Mouse (Mus musculus) kidney, adult 8-10 months (tissue): ENCODE data around the gene Parvg.

Source experiments
- DNase-seq, 2 experiments: peaks; one replicate each; pipeline ENCODE4 v3.0.0; 2022

Gene Parvg

DNA sequence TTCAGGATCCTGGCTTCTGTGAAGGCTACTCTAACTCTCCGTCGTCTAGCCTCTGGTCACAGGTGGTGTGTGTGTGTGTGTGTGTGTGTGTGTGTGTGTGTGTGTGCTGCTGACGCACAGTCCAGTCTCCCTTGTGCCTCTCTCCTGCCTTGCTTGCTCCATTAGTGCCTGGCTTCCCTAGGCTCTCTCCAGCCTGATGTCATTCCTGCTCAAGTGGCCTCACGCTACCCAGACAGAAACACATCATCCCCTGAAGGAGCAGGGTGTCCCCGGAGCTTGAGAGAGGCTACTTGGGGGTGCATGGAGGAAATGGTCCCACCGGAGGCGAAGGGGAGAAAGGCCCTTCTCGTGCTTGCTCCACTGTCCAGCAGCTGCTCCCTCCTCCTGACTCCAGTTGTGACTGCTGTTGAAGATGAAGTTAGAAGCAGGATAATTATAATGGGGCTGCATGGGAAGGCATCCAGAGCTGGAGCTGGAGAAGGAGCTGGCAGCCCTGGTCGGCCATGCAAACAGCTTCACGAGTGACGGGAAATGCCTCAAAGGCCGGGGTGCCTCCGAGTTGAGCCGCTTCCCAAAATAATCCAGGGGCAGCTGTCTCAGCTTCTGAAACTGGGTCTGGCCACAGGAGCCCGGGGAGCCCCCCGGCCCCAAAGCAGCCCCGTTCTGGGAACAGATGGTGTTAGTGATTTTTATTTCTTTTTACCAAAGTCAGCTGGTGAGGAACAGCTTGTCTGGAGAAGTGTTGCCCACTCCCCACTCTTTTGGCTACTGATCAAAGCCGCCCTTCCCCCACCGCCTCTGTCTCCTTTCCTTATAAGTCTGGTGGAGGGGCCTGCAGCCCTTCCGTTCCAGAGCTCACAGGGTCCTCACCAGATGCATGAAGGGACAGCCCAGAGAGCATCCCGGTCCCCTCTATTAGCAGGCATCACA is 28.4 kb downstream of the Parvg start:
- no peak for DNase-seq

DNA sequence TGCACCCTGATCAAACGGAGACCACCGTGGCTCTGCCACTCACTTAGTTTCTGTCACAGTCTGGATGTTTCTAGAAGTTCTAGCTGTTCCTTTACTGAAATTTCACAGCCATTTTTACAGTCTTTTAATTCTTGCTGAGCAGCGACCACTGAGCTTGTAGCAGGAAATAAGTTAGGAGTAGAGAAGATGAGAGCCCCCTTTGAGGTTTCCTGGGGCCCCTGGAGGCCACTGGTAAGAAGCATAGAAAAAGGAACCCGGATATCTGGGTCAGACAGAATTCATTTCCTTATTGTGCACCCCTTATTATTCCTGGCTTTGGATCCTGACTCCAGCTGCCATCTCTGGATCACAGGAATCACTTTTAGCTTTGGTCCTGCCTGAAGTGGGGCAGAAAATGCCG is 31.3 kb downstream of the Parvg start:
- no peak for DNase-seq

GRCm38 (mm10) chr15:84364746-84365145 is 40.9 kb downstream of the Parvg start:
- DNase-seq: no peak

DNA sequence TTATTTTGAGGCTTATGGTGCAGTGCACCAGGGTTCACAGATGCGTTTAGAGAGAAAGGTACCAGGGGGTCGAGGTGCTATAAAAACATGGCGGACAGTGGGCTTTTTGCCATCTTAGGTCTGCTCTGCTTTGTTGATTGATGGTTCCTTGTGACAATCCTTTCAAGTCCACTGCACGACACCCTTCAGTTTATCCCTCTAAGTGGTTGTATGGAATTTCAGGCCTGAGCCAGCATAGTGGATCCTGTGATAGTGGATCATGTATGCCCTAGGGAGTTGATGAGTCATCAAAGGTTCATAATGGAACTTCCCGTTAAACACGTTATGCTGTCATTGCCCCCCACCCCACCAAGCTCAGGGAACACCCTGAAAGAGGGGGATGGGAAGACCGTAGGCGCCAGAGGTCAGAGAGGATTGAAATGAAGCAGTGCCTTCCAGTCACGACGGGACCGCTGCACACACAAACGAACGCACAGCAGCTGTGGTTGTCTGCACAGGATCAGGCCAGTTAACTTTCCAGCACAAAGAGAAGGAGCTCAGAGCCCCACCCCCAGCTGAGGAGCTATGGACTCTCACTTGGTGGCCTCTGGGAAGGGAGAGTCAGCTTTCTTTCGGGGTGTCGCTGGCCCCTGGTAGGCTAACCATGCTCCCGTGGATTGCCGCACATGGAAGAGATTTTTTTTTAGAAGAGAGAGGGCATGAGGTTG is 42.0 kb downstream of the Parvg start:
- DNase-seq: no peak

GRCm38 (mm10) chr15:84366574-84366989 is 42.8 kb downstream of the Parvg start:
- no peak for DNase-seq

DNA sequence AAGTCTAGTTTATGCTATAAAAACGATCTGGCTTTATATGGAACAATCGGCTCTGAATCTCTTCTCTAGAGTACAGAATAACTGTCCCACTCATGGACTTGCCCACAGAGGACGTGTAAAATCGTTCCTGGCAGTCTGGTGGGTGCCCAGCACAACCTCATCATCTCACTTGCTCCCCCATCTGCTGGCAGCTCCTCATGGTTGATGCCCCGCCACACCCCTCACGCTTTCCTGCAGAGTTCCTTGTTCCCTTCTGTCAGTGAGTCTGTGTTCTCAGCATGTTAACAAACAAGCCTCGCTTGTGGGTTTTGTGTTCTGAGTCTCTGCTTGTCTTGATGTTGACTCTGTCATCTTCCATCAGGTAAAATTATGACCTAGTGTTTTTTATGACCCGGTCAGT is 43.6 kb downstream of the Parvg start:
- DNase-seq: no peak

- DNase-seq: no peak
These were observed 49.0 kb downstream of the Parvg start for GRCm38 (mm10) chr15:84372801-84373200.

DNA sequence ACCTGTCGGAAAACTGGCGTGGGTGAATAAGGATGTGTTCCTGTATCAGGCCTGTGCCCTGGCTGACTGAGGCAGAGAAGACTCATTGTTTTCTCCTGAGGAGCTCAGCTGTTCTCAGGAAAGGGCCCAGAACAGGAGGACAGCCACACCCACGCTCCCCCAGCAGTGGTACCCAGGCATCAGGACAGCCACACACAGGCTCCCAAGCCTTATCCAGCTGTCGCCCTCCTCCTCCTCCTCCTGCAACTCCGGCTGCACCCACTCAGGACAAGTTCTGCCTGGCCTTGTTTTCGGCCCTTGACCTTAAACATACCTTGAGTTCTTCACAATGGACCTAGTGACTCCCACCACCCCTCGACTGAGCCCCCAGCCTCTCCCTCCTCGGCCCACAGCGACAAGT is 54.9 kb downstream of the Parvg start:
- no peak for DNase-seq

- DNase-seq: peak; percentile 35 to 37
These were observed 56.4 kb downstream of the Parvg start for GRCm38 (mm10) chr15:84380181-84380580.

DNA sequence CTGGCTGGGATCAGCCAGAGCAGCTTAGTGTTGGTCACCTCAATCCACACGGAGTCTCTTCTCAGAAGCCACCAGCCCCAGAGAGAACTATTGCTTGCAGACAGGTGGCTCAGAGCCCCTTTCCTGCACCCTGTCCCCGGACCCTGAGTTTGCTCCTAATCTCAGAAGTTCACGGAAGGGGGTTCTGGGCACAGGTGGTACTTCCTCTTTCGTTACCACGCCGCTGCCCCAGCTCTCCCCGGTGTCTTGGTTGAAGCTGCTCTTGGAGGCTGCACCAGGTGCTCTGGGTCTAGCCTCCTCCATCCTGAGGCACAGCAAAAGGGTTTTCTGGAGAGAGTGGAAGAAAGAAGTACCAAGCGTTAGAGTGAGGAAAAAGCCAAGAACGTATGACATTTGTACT is 60.2 kb downstream of the Parvg start:
- DNase-seq: no peak

DNA sequence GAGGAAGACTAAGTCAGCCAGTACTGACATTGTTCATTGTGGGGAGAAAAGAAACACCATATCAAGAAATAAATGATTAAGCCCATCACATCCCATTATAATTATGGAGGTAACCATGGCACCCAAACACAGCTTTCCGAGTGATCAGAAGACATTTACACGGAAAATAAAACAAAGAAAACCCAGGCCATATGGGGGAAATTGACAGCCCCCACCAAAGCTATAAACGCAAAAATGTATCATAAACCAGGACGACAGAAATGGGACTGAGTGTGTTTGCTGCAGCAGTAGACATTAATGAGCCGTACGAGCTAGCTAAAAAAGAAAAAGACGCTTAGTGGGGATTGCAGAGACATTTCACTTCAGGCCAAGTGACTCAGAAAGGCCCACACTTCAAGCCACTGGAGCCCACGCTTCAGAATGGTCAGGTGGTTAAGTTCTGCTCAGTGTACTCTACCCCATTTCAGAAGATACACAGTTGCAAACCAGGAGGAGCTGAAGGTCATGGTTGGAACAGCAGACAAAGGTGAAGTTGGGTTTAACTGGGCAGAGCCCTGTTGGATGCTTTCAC is 62.3 kb downstream of the Parvg start:
- no peak for DNase-seq

DNA sequence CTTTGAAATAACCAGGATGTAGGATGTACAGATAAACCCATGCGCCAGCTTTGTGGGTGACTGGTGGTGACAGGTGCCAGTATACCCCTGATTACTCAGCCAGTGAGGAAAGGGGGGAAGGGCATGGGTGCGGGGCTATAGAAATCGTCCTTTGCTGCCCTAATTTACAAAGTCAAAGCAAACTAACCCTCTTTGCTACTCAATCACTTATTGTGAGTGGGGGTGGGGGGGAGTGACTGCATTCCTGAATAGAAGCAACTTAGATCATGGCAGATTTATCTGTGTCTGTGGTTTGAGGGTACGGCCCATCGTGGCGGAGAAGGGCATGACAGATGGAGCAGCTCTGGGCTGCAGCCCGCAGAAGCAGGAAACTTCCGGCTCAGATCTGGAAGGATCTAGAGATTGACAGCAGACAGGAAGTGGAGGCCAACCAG is 64.9 kb downstream of the Parvg start:
- DNase-seq: no peak

- DNase-seq: no peak
These were observed 68.3 kb downstream of the Parvg start for GRCm38 (mm10) chr15:84392131-84392530.
